Mouse (Mus musculus) adrenal gland, adult 2 months (tissue): ENCODE data around the gene St6gal1. TPM values are rescaled to one million over a fixed set of nuclear protein-coding genes. Genes with fewer than 3 reads are reported as not detected.

Source experiments
- DNase-seq: peaks from one replicate; pipeline ENCODE4 v3.0.0; 2021
- polyA plus RNA-seq: library from polyadenylated mRNA; depleted of rRNA; stranded (reverse); fragments of >200 nt; gene quantifications from 2 replicates; pipeline ENCODE4 v1.2.3, GENCODE M21; 2012
- total RNA-seq, 2 experiments: library from RNA; stranded (reverse); gene quantifications; 2 replicates each; pipeline ENCODE4 v1.2.3; 2021

St6gal1 gene
- total and polyA plus RNA-seq, 3 experiments: 24.2 to 49.5 (median 32.2) TPM

GRCm38 (mm10) chr16:23298441-23298840 lies 73.9 kb downstream of the St6gal1 start:
- no peak for DNase-seq

GRCm38 (mm10) chr16:23298911-23299310 lies 74.4 kb downstream of the St6gal1 start:
- DNase-seq: no peak

GRCm38 (mm10) chr16:23299904-23300740 lies 75.6 kb downstream of the St6gal1 start:
- DNase-seq: no peak

GRCm38 (mm10) chr16:23301762-23302161 lies 77.2 kb downstream of the St6gal1 start:
- DNase-seq: no peak

GRCm38 (mm10) chr16:23305830-23306623 lies 81.5 kb downstream of the St6gal1 start:
- peak; percentile 65 for DNase-seq

- DNase-seq: no peak
Observed at GRCm38 (mm10) chr16:23307142-23307968, 82.8 kb downstream of the St6gal1 start.

GRCm38 (mm10) chr16:23308012-23308554 lies 83.5 kb downstream of the St6gal1 start:
- DNase-seq: no peak

- DNase-seq: no peak
Observed at GRCm38 (mm10) chr16:23309080-23309479, 84.5 kb downstream of the St6gal1 start.

GRCm38 (mm10) chr16:23312604-23313003 lies 88.1 kb downstream of the St6gal1 start:
- DNase-seq: no peak

GRCm38 (mm10) chr16:23314790-23315189 lies 90.2 kb downstream of the St6gal1 start:
- no peak for DNase-seq

- no peak for DNase-seq
Observed at GRCm38 (mm10) chr16:23317411-23318047, 93.0 kb downstream of the St6gal1 start.

GRCm38 (mm10) chr16:23320025-23320424 lies 95.5 kb downstream of the St6gal1 start:
- peak; percentile 53 for DNase-seq

- DNase-seq: no peak
Observed at GRCm38 (mm10) chr16:23320579-23320978, 96.0 kb downstream of the St6gal1 start.

- DNase-seq: no peak
Observed at GRCm38 (mm10) chr16:23322453-23322852, 97.9 kb downstream of the St6gal1 start.

GRCm38 (mm10) chr16:23323915-23324314 lies 99.4 kb downstream of the St6gal1 start:
- DNase-seq: no peak

- DNase-seq: no peak
Observed at GRCm38 (mm10) chr16:23324867-23325650, 100.5 kb downstream of the St6gal1 start.

GRCm38 (mm10) chr16:23326664-23327063 lies 102.1 kb downstream of the St6gal1 start:
- DNase-seq: no peak

GRCm38 (mm10) chr16:23327266-23327665 lies 102.7 kb downstream of the St6gal1 start:
- DNase-seq: no peak

GRCm38 (mm10) chr16:23328201-23328600 lies 103.7 kb downstream of the St6gal1 start:
- no peak for DNase-seq

GRCm38 (mm10) chr16:23332136-23332535 lies 107.6 kb downstream of the St6gal1 start:
- DNase-seq: no peak

GRCm38 (mm10) chr16:23332686-23333085 lies 108.1 kb downstream of the St6gal1 start:
- no peak for DNase-seq
